Mouse (Mus musculus): ENCODE results near the gene Olfr1031.

GRCm38 (mm10) chr2:85978976-85979375 is 11.1 kb upstream of the Olfr1031 start, which contains the start of gene Olfr1030:
- TF ChIP-seq POLR2A (IDR thresholded peaks at IDR 0.05; ENCODE audit: borderline replicate concordance, extremely low read depth, low read depth, low read length), result no peak
- no peak for TF ChIP-seq CTCF (IDR thresholded peaks at IDR 0.05; ENCODE audit: insufficient read depth, low read length)

All from lung, adult 2 months (tissue).